Mouse (Mus musculus): ENCODE measurements around the gene Slc35b2. TPM values are rescaled to one million over a fixed set of nuclear protein-coding genes. Genes with fewer than 3 reads are reported as not detected.

The Slc35b2 gene
- total and polyA plus RNA-seq, 3 experiments = 57.2 to 101 (median 73.9) TPM

- H3K4me1 ChIP-seq (ENCODE audit: control insufficient read depth in 1 of 2, insufficient read depth in 2 of 2) = 0 out of 4 replicates have a peak, but pooled peaks cover 0 to 4% of the 10 kb centered on the region in 2 experiments
- H3K4me3 ChIP-seq (replicated peaks in 1 of 3; ENCODE audit: low read depth in 2 of 3, low read length in 2 of 3, poor library complexity in 1 of 3) = no peak overlapping the region
- peaks cover 8 to 16% of the 10 kb centered on the region in 2 experiments for H3K36me3 ChIP-seq (replicated peaks in 1 of 2; ENCODE audit: control insufficient read depth in 1 of 2, insufficient read depth in 1 of 2, low read length in 1 of 2)
- H3K9ac ChIP-seq (ENCODE audit: insufficient read depth, low read depth) = no peak overlapping the region
- no peaks in the 10 kb centered on the region for H3K9me3 ChIP-seq (replicated peaks; ENCODE audit: low read length)
- H3K4me2 ChIP-seq (ENCODE audit: insufficient read depth, low read depth, poor library complexity, severe bottlenecking) = no peak overlapping the region
- H3K27ac ChIP-seq (ENCODE audit: insufficient read depth, low read depth) = no peak overlapping the region
- TF ChIP-seq JUND (conservative IDR thresholded peaks at IDR 0.05; ENCODE audit: low read depth, low read length) (no peak), MEF2A (IDR thresholded peaks at IDR 0.05; ENCODE audit: borderline replicate concordance, low read depth, low read length) (no peak), HCFC1 (IDR thresholded peaks at IDR 0.05; ENCODE audit: low read depth, low read length) (no peak), NELFE (IDR thresholded peaks at IDR 0.05; ENCODE audit: low read depth, low read length) (no peak), ZNF384 (IDR thresholded peaks at IDR 0.05; ENCODE audit: low read depth, low read length) (no peak), MAFK (IDR thresholded peaks at IDR 0.05; ENCODE audit: insufficient replicate concordance, low read length) (no peak), PAX5 (IDR thresholded peaks at IDR 0.05; ENCODE audit: low read length) (no peak), KAT2A (IDR thresholded peaks at IDR 0.05; ENCODE audit: insufficient replicate concordance, low read length) (no peak), RCOR1 (conservative IDR thresholded peaks at IDR 0.05; ENCODE audit: low read depth, low read length) (no peak), MAZ (IDR thresholded peaks at IDR 0.05; ENCODE audit: low read depth, low read length) (no peak), ZMIZ1 (IDR thresholded peaks at IDR 0.05; ENCODE audit: low read depth, low read length) (no peak), MAX (IDR thresholded peaks at IDR 0.05; ENCODE audit: low read length) (no peak), UBTF (IDR thresholded peaks at IDR 0.05; ENCODE audit: low read depth, low read length) (no peak), SIN3A (IDR thresholded peaks at IDR 0.05; ENCODE audit: low read length) (no peak), NRF1 (IDR thresholded peaks at IDR 0.05; ENCODE audit: low read depth, low read length) (no peak), TCF12 (IDR thresholded peaks at IDR 0.05; ENCODE audit: low read depth, low read length) (no peak), USF1 (IDR thresholded peaks at IDR 0.05; ENCODE audit: low read depth, low read length) (no peak), POLR2A (IDR thresholded peaks at IDR 0.05; ENCODE audit: low read depth, low read length) (no peak), MXI1 (IDR thresholded peaks at IDR 0.05; ENCODE audit: low read depth, low read length) (no peak)
- peaks cover 26% of the 10 kb centered on the region for H3K27me3 ChIP-seq (replicated peaks)
- in situ Hi-C loops (cut with MboI; ENCODE audit: low pct_ligation_motif_present, low pct_unique_long_range_greater_than_20kb, low sequenced_read_pairs) = no loop called here
- no peak for DNase-seq (ENCODE audit: extremely low read depth)
- dilution Hi-C loops (cut with MboI; ENCODE audit: extremely low pct_ligation_motif_present, extremely low pct_unique_long_range_greater_than_20kb, low sequenced_read_pairs) = no loop called here
- H3K79me2 ChIP-seq (replicated peaks; ENCODE audit: control insufficient read depth, extremely low read depth, insufficient read depth, poor library complexity, severe bottlenecking) = no peaks in the 10 kb centered on the region
These were observed 38.7 kb upstream of the Slc35b2 start for GRCm38 (mm10) chr17:45524961-45525360.

GRCm38 (mm10) chr17:45526571-45526970, 37.1 kb upstream of the Slc35b2 start:
- H3K9me3 ChIP-seq (replicated peaks; ENCODE audit: low read length) = no peaks in the 10 kb centered on the region
- H3K4me2 ChIP-seq (ENCODE audit: insufficient read depth, low read depth, poor library complexity, severe bottlenecking) = no peak overlapping the region
- H3K79me2 ChIP-seq (replicated peaks; ENCODE audit: control insufficient read depth, extremely low read depth, insufficient read depth, poor library complexity, severe bottlenecking) = no peaks in the 10 kb centered on the region
- peaks cover 33% of the 10 kb centered on the region for H3K27me3 ChIP-seq (replicated peaks)
- H3K4me1 ChIP-seq (ENCODE audit: control insufficient read depth in 1 of 2, insufficient read depth in 2 of 2) = 0 out of 4 replicates have a peak, but pooled peaks cover 0 to 4% of the 10 kb centered on the region in 2 experiments
- no peak for DNase-seq (ENCODE audit: extremely low read depth)
- dilution Hi-C loops (cut with MboI; ENCODE audit: extremely low pct_ligation_motif_present, extremely low pct_unique_long_range_greater_than_20kb, low sequenced_read_pairs) (no loop called here), in situ Hi-C loops (cut with MboI; ENCODE audit: low pct_ligation_motif_present, low pct_unique_long_range_greater_than_20kb, low sequenced_read_pairs) (no loop called here)
- no peak overlapping the region for H3K9ac ChIP-seq (ENCODE audit: insufficient read depth, low read depth)
- no peak for TF ChIP-seq TCF12 (IDR thresholded peaks at IDR 0.05; ENCODE audit: low read depth, low read length)
- TF ChIP-seq MXI1 (IDR thresholded peaks at IDR 0.05; ENCODE audit: low read depth, low read length) = no peak
- TF ChIP-seq KAT2A (IDR thresholded peaks at IDR 0.05; ENCODE audit: insufficient replicate concordance, low read length) = no peak
- TF ChIP-seq MAFK (IDR thresholded peaks at IDR 0.05; ENCODE audit: insufficient replicate concordance, low read length) = no peak
- TF ChIP-seq RCOR1 (conservative IDR thresholded peaks at IDR 0.05; ENCODE audit: low read depth, low read length) = no peak
- TF ChIP-seq ZNF384 (IDR thresholded peaks at IDR 0.05; ENCODE audit: low read depth, low read length) = no peak
- no peak for TF ChIP-seq GABPA (IDR thresholded peaks at IDR 0.05; ENCODE audit: insufficient replicate concordance, low read depth, low read length)
- TF ChIP-seq MYC (IDR thresholded peaks at IDR 0.05; ENCODE audit: low read depth, low read length) = no peak
- TF ChIP-seq NRF1 (IDR thresholded peaks at IDR 0.05; ENCODE audit: low read depth, low read length) = no peak
- TF ChIP-seq ETS1 (conservative IDR thresholded peaks at IDR 0.05; ENCODE audit: low read depth, low read length) = no peak
- no peak for TF ChIP-seq RAD21 (IDR thresholded peaks at IDR 0.05; ENCODE audit: low read depth, low read length)
- TF ChIP-seq JUN (IDR thresholded peaks at IDR 0.05; ENCODE audit: insufficient read depth, low read depth, low read length) = no peak
- no peak for TF ChIP-seq PAX5 (IDR thresholded peaks at IDR 0.05; ENCODE audit: low read length)
- no peak for TF ChIP-seq NELFE (IDR thresholded peaks at IDR 0.05; ENCODE audit: low read depth, low read length)
- no peak for TF ChIP-seq CHD1 (IDR thresholded peaks at IDR 0.05; ENCODE audit: low read depth, low read length)
- no peak for TF ChIP-seq JUND (conservative IDR thresholded peaks at IDR 0.05; ENCODE audit: low read depth, low read length)
- TF ChIP-seq POLR2AphosphoS2 (IDR thresholded peaks at IDR 0.05; ENCODE audit: low read depth, low read length) = no peak
- no peaks in the 10 kb centered on the region for H3K36me3 ChIP-seq (replicated peaks in 1 of 2; ENCODE audit: control insufficient read depth in 1 of 2, insufficient read depth in 1 of 2, low read length in 1 of 2)
- H3K27ac ChIP-seq (ENCODE audit: insufficient read depth, low read depth) = no peak overlapping the region
- no peak overlapping the region for H3K4me3 ChIP-seq (replicated peaks in 1 of 3; ENCODE audit: low read depth in 2 of 3, low read length in 2 of 3, poor library complexity in 1 of 3)

Data from CH12.LX (cell line).